Mouse (Mus musculus) cerebellum, postnatal 36 days (tissue): ENCODE measurements around the gene Prkaca.
A peak's percentile ranks its signal among the peaks of the same experiment; 100 is the strongest.
"Not testable (repeated sequence)": the region's sequence is repeated elsewhere in the genome, so short reads cannot be mapped to it uniquely, and the experiment has no call there.

ENCODE experiments used
- DNase-seq, 2 experiments: peaks; one replicate each; pipeline ENCODE4 v3.0.0; 2021 to 2022; ENCODE audit warnings: mixed read lengths in 2 of 2

The Prkaca gene

DNA sequence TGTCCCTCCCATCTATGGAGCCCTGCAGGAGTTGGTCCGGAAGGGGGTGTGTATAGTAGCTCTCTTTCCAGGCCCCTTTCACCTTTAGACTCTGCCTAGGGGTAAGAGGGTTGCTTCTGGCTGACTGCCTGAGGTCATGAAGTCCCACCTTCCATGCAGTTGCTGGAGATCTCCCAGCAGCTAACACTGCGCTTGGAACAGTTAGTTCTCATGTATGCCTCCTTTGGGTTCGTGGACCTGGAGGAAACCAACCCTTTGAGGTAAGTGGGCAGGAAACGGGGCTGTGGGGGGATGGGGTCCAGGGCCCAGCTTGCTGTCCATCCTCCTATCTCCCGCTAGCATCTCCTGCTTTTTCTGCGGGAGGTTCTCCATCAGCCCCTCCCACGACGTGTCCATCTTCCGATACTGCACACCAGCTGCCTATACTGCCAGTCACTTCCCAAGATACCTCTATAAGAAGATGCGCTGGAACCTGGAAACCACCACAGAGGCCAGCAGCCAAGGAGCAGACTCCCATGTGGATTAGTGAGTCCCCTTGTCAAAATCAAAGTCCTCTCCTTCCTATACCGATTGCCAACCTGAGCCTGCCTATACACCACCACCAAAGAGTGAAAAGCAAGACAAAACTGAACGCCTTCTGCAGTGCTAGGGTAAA is 30.3 kb downstream of the Prkaca start:
- no peak for DNase-seq

DNA sequence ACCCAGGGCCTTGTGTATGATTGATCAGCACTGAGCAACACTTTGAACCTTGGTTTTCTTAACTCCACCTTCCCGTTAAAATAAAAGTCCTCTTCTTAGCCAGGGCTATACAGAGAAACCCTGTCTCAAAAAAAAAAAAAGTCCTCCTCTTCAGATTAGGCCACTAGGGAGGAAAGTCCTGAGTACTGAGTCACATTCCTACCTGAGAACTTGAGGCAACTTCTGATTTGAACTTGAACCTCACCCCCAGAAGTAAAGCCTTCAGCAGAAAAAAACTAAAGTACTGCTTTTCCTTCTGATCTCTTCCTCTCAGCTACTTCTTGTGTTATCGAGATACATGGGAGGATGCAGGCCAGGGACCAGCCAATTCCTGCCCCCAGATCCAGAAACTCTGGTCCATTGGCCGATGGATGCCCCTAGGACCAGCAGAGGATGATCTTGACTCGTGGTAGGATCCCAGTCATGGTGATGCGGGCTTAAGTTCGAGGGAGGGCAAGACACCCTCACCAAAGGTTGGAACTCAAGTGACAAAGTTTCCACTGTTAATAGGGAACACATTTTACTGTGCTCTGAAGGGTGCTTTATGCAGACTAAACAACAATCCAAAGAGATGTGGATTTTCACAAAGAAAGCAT is 30.9 kb downstream of the Prkaca start:
- no peak for DNase-seq

DNA sequence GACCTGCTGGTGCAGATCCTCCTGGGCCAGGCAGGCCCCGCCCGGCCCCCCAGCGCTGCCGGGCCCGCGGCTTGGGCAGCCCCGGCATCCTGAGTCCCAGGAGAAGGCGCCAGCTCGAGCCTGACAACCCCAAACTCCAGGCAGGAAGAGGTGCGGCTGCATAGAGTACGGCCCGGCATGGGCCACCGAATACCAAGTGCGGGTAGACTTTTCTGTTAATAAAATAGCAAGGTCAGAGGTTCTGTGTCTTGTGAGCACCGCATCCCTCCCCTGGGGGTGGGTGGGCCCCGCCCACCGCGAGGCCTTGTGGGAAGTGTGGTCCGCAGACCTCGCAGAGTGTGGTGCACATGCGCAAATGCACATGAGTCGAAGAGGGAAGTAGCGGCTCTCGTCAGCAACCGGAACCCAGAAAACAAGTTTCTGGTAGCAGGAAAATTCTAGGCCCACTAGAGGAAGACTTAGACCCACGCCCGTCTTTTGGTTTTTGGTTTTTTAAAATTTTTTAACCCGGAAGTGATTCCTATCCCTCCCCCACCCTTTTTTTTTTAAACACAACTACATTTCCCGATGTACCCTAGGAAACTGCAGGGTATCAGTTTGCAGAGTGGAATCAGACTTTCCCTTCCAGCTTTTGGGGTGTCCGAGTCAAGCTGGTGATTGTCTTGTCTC is 31.9 kb downstream of the Prkaca start:
- peak; percentile 90 to 93 for DNase-seq

DNA sequence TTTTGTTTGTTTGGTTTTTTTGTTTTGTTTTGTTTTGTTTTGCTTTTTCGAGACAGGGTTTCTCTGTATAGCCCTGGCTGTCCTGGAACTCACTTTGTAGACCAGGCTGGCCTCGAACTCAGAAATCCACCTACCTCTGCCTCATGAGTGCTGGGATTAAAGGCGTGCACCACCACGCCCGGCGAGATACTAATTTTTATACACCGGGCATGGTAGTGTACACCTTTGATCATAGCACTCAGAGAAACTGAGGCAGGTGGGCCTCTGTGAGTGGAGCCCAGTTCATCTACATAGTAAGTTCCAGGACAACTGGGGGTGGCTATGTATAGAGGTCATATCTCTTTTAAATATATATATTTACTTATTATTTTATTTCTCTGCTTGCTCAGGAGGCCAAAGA is 32.7 kb downstream of the Prkaca start:
- DNase-seq, result not testable (repeated sequence)

DNA sequence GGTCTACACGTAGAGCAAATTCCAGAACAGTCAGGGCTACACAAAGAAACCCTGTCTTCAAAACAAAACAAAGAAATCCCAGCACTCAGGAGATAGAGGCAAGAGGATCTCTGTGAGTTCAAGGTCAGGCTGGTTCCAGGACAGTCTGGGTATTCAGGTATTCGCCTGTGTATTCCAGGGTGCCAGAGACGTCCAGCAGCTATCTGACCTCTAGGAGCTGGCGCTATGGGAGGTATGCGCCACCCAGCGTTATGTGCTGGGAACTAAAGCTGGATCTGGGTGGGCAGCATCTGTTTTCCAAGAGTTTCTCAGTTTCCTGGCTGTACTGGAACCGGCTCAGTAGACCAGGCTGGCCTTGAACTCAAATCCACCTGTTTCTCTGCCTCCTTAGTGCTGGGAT is 35.6 kb downstream of the Prkaca start:
- no peak for DNase-seq

DNA sequence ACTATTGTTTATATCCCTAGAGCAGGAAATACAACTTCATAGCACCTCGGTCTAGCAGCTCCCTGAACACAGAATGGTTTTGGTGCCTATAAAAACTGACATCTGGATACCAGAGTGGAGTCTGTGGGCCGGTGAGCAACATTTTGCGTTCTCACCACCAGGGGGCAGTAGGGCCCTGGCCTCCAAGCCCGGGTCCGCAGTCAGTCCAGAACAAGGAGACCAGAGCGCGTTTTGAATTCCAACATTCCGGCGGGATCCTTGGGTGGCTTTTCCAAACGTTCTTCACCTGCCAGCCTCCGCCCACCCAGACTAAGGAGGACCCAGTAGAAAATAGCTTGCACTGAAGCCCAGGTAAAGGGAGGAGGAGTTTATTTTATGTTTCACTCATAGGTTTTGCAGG is 37.1 kb downstream of the Prkaca start:
- DNase-seq, result peak; percentile 85 to 90

DNA sequence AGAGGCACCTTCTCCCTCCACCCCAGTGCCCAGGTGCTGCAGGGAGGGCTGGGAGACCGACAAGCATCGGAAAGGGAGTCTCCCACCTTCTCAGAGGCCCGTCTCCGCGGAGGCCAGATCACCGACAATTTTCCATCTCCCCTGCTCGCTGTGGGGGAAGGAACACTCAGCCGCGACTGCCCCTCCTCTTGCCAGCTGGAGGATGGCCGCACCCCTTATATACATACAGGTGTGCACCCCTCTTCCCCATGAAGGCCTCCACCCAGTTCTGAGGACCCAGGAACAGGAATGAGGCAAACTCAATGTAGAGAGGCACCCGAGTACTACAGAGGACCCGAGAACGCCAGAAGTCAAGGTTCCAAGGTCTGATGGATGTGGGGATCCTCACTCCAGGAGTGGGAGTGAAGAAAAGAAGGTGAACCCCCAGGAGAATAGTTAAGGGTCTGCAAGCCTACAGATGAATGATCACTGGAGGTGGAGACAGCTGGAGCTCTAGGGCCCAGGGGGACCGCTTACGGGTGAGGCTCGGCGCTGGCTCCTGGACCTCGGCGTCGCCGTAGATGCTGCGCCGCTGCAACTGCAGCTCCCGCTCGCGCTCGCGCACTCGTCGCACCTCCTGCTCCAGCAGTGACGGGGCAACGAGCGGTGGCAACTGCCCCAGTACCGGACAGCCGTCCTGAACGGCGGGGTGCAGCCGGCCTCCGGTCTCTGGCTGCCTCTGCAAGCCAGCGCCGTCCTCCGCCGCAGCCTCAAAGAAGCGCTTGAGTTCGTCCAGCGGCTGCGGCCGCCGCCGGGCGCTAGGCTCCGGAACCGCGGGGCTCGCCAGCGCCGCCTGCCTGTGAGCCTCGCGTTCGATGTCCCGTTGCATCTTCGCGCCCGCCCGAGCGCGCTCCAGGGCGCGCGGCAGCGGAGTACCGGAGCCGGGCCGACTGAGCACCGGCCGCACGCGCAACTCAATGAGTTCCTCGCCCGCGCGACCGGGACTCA is 38.1 kb downstream of the Prkaca start:
- peak; percentile 75 to 79 for DNase-seq

DNA sequence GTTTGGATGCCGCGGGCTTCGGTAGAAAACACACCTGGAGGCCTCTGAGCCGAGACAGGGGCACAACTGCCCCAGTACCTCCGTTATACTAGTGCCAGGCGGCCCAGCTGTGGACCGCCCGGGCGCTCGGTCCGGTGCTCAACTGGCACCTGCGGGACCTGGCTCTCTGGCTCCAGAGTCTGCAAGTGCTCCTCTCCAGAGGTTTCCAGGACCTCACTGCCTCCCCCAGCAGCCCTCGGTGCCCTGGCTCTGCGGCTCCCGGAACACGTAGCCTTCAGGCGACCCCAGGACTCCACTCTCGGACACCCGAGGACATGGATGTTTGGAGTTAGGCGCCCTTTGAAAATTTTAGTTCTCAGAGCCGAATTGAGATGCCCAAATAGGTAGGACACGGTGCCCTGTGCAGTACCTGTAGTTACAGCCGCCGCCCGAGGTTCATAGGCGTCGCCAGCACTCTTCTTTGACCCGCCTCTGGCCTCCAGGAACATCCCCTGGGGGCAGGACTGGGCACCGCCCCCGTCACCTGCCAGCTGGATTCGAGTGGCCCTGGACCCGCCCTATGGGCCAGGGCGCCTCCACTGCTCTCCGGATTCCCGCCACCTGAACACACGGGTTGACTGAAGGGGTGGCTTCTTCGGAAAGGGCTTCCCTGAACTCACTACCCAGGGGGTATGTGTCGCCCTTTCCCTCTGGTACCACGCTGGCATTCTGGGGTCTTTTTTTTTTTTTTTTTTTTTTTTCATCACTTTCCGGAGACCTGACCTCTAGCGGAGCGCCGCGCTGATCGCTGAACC is 39.1 kb downstream of the Prkaca start, which contains the start of gene 2210011C24Rik:
2210011C24Rik (minus strand) TSS at position 467 of the 794 bp plus-strand sequence.
- no peak for DNase-seq

DNA sequence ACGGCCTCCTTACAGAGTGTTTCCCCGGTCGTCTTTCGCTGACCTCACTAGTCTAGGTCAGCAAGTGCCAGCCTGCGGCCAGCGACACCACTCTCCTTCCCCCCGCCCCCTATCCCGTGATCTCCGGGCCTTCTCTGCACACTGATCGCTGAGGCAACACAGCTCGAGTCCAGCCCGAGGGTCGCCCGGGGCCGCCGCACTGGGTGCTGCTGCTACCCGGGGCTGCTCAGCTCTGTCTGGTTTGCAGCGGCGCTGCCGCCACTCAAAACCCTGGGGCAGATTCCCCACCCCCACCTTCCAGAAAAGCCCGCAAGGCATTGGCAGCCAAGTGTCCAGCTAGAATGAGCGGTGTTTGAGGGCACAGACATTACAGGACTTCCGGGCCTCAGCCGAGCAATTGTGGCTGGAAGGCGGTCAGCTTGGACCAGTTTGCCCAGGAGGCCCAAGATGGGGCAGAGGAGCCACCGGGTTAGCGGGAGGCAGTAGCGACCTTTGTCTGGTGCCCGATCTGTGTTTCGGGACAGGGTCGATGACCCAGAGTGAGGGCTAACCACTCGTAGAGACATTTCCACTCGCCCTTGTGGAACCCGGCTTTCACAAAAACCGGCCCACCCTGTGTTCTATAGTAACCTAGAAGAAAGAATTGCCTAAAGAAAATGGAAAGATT is 39.8 kb downstream of the Prkaca start:
- no peak for DNase-seq

DNA sequence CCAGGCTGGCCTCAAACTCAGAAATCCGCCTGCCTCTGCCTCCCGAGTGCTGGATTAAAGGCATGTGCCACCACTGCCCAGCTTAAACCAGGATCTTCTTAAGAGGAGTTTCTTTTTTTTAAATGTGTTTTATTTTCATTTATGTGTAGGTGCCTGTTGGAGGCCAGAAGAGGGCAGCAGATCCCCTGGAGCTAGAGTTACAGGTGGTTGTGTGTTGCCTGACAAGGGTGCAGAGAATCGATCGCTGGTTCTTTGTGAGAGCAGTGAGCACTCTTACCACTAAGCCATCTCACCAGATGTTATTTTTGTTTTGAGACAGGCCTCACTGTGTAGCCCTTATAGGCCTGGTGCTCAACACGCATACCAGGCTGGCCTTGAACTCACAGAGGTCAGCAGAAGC is 43.0 kb downstream of the Prkaca start:
- no peak for DNase-seq

DNA sequence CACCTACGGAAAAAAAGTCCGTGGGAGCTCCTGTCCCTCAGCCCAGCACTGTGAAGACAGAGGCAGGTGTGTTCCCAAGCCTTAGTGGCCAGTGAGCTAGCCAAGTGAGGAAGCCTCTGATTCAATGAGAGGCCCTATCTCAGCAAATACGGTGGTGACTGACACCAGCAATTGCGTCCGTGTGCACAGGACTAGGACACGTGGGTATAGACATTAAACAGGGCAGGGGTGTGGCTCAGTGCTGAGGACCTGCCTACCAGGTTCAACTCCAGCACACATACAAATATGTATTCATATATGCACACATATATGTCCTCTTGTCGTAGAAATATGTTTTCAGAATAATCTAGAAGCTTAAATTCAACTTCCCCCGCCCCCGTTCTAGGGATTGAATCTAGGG is 46.9 kb downstream of the Prkaca start:
- DNase-seq, result no peak

DNA sequence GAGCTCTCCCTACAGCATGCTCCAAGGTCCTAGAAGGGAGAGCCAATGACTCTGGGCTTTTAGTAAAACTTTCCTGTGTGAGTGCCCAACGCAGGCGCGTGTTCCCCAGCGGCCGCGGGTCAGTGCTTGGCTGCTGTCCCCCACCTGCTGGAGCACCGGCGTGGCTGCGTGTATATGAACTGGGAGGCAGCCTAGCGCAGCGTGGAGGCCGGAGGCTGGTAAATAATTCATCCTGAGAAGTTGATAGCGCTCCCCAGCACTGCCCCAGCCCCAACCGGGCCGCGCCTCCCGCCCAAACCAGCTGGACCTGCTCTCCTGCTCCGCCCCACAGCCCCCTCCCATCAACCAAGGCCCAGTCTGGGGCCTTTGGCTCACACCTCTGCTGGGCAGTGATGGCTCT is 48.3 kb downstream of the Prkaca start, which contains the start of gene Palm3:
Palm3 (plus strand) TSS at position 376 of the 400 bp plus-strand sequence.
- no peak for DNase-seq

DNA sequence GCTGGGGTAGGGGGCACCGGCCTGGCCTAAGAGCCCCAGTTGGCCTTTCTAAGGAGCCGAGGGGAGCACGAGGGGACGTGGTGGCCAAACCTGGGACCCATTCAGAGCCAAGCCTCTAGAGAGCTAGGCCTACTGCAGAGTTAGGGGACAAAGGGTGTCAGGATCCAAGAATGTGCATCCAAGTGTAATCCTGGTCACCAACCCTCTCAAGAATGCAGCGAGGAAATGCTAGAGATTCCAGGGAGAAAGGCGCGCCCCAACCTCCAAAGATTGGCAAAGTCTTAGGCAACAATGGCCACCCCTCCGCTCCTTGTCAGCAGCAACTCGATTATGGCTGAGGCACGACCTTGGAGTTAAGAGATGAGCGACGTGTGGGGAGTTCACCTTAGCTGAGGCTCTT is 48.8 kb downstream of the Prkaca start:
- no peak for DNase-seq

DNA sequence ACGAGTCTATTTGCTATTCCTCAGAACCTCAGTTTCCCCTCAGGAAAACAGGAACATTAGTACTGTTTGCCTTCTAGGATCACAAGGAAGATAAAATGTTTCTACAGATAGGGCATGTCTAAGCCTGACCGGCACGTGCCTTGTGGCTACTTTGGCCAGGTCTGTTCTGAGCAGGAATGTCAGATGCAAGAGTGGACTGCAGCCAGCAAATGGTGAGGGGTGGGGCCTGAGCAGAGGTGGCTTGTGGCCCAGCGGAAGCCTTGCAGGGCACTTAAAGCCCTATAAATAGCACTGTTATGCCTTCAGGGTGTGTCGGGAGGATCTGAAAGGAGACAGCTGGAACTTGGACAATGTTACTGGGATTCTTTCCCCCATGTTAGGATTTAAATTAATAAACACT is 50.3 kb downstream of the Prkaca start:
- no peak for DNase-seq

DNA sequence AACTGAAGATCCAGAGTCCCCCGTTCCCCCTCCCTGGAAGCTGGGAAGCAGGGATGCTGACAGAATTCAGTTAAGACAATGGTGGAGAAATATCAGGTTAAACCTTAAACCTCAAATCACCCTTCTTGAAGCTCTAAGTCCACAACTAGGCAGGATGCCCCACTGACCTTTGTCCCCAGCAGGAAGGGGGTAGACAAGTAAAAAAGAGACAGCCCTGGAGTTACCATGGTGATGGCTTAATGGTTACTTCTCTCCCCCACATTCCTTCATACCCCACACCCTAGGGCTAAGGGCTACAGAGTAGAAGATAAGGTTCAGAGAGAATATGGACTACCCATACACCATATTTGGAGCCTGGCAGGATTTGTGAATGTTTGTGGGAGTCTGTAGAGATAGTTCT is 50.8 kb downstream of the Prkaca start:
- no peak for DNase-seq

DNA sequence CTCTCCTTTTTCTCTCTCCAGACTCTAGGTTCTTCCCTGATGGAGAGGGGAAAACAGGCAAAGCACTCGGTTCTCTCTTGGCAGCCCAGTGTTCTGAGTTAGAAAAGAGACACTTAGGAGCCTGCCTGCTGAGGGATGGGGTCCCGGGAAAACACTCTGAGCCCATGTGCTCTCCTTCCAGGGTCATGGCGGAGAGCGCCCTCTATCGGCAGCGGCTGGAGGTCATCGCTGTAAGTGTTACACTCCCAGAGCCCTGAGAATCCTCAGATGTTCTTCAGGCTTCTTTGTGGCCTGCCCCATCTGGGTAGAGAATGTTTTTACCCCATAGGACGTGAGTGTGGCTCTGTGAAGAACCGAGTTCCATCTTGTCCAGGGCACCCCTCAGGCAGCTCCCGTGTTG is 51.4 kb downstream of the Prkaca start:
- DNase-seq, result peak; percentile 34 to 51

DNA sequence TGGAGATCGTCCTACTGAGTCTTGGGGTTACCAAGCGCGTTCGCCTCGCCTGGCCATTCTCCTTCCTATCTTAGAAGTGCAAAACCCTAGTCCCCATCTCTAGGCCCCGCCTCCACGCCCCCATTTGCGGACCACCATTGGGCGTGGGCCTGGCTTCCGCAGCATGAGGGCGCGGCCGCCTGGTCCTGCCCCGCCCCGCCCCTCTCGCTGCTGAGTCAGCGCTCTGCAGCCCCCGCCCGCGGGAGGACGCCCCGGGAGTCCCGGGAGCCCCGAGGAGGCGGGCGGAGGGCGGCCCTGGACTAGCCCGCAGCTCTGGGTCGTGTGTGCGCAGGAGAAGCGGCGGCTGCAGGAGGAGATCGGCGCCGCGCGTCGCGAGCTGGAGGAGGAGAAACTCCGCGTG is 53.1 kb downstream of the Prkaca start:
- no peak for DNase-seq

DNA sequence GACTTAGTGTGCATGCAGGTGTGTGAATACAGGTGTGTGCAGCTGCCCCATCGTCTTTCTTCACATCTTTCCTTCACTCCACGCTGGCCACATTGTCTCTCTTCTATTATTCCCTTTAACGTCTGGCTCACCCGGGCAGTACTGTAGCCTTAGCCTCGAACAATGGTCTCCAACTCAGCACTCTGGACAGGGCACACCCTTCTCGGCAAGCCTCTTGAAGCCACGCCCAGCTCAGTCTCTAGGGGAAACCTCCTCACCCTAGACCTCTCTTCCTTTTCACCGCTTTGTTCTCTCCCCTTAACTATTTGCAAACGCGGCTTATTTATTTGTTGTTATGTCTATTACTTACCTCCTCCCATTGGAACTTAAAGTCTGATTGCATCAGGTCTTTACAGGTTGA is 54.7 kb downstream of the Prkaca start:
- DNase-seq, result no peak

DNA sequence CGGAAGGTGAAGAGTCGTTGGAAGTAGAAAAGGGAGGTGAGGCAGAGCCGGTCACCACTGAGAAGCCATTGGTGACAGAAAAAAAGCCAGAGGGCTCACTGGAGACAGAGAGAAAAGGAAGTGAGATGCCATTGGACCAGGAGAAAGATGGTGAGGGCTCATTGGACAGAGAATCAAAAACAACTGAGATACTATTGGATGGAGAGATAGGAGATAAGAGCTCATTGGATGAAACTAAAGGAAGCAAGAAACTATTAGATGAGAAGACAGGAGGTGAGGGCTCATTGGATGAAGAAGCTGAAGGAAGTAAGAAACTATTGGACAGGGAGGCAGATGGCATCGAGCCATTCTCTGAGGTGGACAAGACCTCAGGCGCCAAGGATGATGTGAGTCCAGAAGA is 56.5 kb downstream of the Prkaca start:
- no peak for DNase-seq

DNA sequence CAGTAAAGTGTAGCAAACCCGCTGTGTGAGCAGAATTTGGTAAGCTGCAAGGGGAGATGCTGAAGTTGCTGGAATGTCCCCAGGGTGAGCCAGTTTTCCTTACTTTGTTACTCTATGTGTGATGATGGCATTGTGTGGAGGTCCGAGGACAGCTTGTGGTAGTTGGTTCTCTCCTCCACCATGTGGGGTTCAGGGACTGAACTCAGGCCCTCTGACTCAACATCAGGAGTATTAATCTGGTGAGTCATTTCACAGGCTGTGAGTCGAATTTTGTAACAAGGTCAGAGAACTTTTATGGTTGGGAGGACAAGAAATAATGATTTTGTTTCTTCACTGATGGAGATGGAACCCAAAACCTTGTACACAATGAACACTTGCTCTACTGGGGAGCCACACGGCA is 60.0 kb downstream of the Prkaca start:
- no peak for DNase-seq

DNA sequence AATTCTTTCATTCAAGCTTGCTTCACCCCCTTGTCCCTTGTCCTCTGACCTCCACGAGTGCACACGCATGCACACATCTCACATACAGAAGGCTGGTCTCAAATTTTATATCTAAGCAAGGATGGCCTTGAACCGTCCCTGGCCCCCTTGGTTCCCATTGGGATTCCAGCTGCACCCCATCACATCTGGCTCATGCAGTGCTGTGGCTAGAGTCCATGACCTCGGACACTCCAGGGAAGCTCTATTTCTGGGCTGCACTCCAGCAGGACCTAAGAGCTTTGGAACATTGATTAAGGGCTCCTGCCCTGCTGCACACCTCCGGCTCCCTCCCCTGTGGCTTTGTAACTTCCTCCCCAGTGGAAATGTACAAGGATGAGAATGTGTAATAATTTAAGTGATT is 65.2 kb downstream of the Prkaca start:
- DNase-seq, result no peak

DNA sequence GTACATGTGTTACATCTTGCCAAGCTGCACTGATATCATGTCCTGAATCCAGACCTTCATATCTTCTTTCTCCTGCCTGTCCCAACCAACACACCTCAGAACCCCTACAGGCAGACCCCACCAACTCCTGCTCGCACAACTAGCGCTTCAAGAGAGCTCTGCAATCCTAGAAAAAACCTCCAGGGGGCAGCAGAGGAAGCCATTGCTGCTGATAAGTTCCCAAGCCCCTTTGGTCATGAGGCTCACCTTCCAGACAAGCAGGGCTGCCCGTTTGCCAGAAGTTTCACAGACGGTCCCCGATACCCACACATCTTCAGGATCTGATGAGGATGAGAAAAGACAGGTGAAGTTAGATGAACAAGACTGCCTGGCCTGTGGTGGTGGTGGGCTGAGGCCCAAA is 66.3 kb downstream of the Prkaca start:
- DNase-seq, result peak; percentile 75 to 81
